Mouse (Mus musculus): ENCODE results near the gene Orc3. TPM values are rescaled to one million over a fixed set of nuclear protein-coding genes. Genes with fewer than 3 reads are reported as not detected.
A peak's percentile ranks its signal among the peaks of the same experiment; 100 is the strongest.

Orc3 gene
- total RNA-seq, 2 experiments from 2014 or later: 38.2 to 38.9 TPM

DNA sequence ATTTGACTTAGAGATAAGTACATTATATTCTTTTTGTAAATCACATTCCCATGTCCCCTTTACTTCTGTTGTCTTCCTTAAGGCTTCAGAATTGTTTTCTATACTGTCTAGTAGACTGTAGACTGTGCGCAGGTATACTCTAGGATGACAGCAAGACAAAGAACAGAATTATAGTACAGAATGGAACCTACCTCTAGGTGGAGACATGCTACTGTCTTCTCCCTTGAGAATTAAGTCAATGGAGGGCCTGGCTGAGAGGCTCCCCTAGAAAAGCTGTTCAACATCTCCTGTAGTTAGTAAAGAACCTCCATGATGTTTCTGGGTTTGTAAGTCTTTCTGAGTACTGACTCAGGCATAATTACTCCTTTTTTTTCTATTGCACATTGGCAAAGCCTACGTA, 37.7 kb downstream of the Orc3 start:
- Histone ChIP-seq H3K27ac (peak overlapping the region; percentile 56), H3K4me3 (no peak overlapping the region)
- no peak for DNase-seq
- intact Hi-C loops (cut with DNase I): no loop called here
- peak; percentile 30; the same call in 1 of the 2 replicates for TF ChIP-seq CTCF (IDR thresholded peaks at IDR 0.05)

DNA sequence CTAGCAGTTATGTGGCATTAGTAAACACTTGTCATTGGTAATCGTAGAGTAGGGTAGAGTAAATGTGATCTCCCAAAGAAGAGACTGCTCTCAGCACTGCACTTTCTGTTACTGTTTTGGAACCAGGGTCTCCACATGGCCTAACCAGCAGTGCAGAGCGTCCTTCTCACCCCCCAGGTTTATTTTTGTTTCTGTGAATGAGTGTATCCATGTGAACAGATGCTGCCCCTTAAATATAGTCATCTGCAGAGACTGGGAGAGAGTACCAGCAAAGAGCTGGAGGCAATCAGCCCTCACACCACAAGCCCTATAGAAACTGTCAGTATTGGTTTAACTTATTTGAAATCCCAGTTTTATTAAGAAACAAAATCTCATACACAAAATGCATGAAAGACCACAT, 41.9 kb downstream of the Orc3 start:
- no peak for TF ChIP-seq CTCF (IDR thresholded peaks at IDR 0.05)
- H3K27ac ChIP-seq: no peak overlapping the region
- no peak for DNase-seq
- intact Hi-C loops (cut with DNase I): loop anchor here (5.0 kb wide), 1 partner anchor 34 kb away; no protein-coding TSS in a partner anchor
- no peak overlapping the region for H3K4me3 ChIP-seq

DNA sequence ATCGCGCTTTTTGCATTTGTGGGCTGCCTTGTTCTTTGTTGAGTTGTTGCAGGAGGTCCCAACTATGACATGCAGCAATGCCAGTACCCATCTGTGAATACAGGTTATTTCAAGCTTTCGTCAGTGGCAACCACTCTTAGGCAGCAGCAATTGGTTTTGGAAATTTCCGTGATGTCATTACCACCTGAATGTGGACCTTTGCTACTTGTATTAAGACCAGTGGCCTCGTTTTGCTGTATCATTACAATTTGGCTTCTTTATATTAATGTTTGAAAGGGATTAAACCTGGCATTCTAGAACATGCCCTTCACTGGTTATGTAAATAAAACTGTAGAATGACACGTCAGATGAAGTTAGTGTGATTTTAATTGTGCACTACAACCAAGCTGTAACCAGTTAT, 48.5 kb downstream of the Orc3 start:
- H3K4me3 ChIP-seq: no peak overlapping the region
- 0 out of 2 replicates have a peak overlapping the region, but pooled peaks have one; percentile 6 for H3K27ac ChIP-seq
- TF ChIP-seq CTCF (IDR thresholded peaks at IDR 0.05): no peak
- no peak for DNase-seq
- intact Hi-C loops (cut with DNase I): no loop called here

DNA sequence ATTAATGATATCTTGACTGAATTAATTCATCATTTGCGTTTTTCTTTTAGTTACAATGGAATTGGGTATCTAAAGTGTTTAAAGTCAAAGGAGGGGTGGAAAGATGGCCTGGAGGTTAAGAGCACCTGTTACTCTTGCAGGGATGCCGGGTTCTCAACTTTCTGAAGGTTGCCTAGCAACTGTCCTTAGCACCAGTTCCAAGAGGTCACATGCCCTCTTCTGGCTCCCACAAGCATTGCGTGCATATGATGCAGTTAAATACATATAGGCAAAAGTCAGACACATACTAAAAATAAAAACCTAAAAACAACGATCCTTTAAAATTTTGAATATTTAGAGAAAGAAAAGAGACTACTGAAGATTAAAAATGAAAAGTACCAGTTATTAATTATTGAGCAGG, 53.8 kb downstream of the Orc3 start:
- DNase-seq: peak; percentile 48
- intact Hi-C loops (cut with DNase I): no loop called here
- H3K27ac ChIP-seq: peak overlapping the region; percentile 9; the same call in 1 of the 2 replicates

DNA sequence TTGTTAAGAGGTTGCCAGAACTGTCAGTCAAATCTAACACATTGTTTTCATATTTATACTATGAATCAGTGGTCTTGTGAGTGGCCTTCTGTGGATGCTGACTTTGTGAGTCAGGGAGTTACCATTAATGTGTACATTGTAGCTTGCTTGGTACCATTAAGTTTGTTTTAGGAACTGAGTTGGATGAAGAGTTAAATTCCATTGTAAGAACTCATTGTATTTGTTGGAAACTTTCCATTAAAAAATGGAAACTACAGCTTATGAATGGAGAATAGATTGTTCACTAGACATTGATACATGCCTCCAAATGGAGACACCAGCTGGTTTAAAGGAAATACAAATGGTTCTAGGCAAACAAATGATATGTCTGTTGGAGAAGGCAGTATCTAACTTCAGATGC, 58.6 kb downstream of the Orc3 start:
- H3K4me3 ChIP-seq: no peak overlapping the region; the same call in 1 of the 2 replicates
- no peak for TF ChIP-seq CTCF (IDR thresholded peaks at IDR 0.05)
- DNase-seq: no peak
- H3K27ac ChIP-seq: peak overlapping the region; percentile 65
- intact Hi-C loops (cut with DNase I): loop anchor here (10.0 kb wide), 1 partner anchor 1521 kb away; the partner anchor contains the start of gene Ube2j1

More for the DNA sequence above, 53.8 kb downstream of the Orc3 start:
- TF ChIP-seq CTCF (IDR thresholded peaks at IDR 0.05): peak; percentile 56
- H3K4me3 ChIP-seq: no peak overlapping the region

DNA sequence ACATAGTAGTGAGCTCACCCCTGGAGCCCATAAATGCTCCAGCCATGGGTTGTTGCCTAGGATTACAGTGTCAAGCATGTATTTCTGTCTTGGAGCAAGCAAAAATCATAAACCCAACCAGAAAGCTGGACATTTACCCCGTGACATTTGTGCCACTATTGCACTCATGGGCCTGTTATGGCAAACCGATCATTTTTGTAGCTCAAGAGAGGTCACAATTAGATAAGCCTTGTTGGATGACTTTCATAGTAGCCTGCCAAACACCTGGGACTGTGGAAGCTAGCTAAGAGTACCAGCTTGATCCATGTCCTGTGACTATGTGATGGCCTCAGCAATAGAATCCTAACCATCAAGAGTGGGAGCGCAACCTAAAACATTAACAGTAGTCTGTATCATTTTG, 59.1 kb downstream of the Orc3 start:
- Histone ChIP-seq H3K4me3 (no peak overlapping the region; the same call in 1 of the 2 replicates), H3K27ac (peak overlapping the region; percentile 65)
- no peak for TF ChIP-seq CTCF (IDR thresholded peaks at IDR 0.05)
- no peak for DNase-seq
- intact Hi-C loops (cut with DNase I): loop anchor here (10.0 kb wide), 1 partner anchor 1521 kb away; the partner anchor contains the start of gene Ube2j1

DNA sequence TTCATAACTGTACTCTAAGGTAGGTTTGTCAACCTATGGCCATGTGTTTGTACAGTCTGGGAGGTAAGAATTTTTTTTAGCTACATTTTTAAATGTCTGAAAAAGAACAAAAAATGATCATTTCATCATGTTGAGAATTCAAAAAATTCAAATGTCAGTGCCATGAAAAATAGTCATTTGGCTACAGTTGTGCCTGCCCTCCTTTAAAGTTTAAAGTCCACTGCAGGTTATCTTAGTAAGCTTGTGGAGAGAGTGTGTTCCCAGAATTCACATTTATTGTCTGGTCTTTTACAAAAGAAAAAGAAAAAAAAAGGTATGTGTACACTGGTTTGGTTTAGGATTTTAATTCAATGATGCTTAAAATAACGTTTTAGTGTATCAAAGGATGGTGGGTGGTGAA, 60.1 kb downstream of the Orc3 start:
- intact Hi-C loops (cut with DNase I): loop anchor here (5.0 to 10.0 kb wide), 2 partner anchors 58 to 1520 kb away; partner anchors contain the start of genes Orc3, Rars2 and Ube2j1
- no peak for TF ChIP-seq CTCF (IDR thresholded peaks at IDR 0.05)
- no peak for DNase-seq
- Histone ChIP-seq H3K4me3 (no peak overlapping the region), H3K27ac (peak overlapping the region; percentile 65; the same call in 1 of the 2 replicates)

DNA sequence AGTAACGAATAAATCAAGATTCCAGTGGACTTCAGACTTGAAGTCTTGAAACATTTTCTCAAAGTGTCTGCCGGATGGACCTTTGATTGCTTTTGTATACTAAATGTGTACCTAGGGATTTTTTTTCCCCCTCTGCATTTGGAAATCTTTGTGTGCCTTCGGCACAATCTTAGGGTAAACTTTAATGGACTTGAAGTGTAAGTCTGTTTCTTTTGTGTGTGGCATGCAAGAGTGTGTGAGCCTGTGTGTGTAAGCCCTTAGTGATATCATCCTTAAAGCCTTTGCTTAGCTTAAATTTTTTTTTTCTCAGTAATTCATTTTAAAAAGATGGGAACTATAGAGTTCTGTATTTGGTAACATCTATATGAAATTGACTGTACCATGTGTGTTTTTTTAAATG, 62.8 kb downstream of the Orc3 start:
- DNase-seq: no peak
- H3K27ac ChIP-seq: peak overlapping the region; percentile 96
- peak overlapping the region; percentile 97 for H3K4me3 ChIP-seq
- TF ChIP-seq CTCF (IDR thresholded peaks at IDR 0.05): no peak
- intact Hi-C loops (cut with DNase I): loop anchor here (5.0 to 10.0 kb wide), 2 partner anchors 60 to 1517 kb away; partner anchors contain the start of genes Orc3, Rars2 and Ube2j1

DNA sequence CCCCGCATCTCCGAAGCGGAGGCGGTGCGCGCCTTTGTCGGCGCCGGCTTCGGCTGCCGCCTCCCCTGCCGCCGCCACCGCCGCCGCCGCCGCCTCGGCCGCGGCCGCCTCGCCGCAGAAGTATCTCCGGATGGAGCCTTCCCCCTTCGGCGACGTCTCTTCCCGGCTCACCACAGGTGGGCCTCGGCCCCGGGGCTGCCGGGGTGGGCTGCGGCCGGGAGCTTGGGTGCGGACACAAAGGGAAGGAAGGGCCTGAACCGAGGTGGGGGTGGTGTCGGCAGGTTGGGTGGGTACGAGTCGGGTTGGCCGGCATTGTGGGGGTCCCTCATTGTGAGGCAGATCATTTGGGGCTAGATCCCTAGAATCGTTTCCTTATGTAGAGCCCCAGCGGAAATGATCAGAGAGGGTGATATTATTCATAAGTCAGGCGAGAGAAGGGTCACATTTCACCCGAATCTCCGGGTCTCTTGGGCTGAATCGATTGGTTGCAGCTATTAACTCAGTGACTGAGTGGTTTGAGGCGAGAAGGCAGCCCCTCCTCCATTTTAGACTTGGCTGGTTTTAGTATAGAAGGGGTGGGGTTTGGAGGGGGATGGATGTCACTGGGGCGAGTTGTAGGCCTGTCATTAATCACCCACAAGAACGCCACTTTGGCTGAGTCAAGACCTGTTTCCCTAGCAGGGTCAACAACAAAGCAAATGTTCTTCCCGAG, 63.5 kb downstream of the Orc3 start:
- peak; percentile 63 for DNase-seq
- no peak for TF ChIP-seq CTCF (IDR thresholded peaks at IDR 0.05)
- Histone ChIP-seq H3K4me3 (peak overlapping the region; percentile 97), H3K27ac (peak overlapping the region; percentile 96)
- intact Hi-C loops (cut with DNase I): loop anchor here (5.0 to 10.0 kb wide), 2 partner anchors 61 to 1516 kb away; partner anchors contain the start of genes Orc3, Rars2 and Ube2j1

DNA sequence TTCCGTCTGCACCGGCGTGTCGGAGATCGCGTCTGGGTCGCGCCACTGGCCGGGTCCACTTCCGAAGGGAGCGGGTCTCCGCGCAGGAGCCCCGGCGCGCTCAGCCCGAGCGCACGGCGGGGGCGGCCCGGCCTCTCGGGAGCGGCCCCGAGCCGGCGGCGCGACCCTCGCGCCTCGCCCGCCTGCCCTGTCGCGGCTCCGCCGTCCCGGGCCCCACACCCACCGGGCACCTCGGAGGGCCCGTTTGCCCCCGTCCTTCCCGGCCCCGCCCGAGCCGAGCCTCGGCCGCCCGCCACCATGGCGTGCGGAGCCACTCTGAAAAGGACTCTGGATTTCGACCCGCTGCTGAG, 64.0 kb downstream of the Orc3 start, which contains the start of gene Akirin2:
Akirin2 (plus strand) TSS at position 190 of the 350 bp plus-strand sequence.
- H3K27ac ChIP-seq: peak within 1 kb of the TSS; percentile 96
- peak; percentile 61 for DNase-seq
- TF ChIP-seq CTCF (IDR thresholded peaks at IDR 0.05): no peak
- H3K4me3 ChIP-seq: peak within 1 kb of the TSS; percentile 97
- intact Hi-C loops (cut with DNase I): loop anchor here (5.0 to 10.0 kb wide), 2 partner anchors 62 to 1516 kb away; partner anchors contain the start of genes Orc3, Rars2 and Ube2j1

DNA sequence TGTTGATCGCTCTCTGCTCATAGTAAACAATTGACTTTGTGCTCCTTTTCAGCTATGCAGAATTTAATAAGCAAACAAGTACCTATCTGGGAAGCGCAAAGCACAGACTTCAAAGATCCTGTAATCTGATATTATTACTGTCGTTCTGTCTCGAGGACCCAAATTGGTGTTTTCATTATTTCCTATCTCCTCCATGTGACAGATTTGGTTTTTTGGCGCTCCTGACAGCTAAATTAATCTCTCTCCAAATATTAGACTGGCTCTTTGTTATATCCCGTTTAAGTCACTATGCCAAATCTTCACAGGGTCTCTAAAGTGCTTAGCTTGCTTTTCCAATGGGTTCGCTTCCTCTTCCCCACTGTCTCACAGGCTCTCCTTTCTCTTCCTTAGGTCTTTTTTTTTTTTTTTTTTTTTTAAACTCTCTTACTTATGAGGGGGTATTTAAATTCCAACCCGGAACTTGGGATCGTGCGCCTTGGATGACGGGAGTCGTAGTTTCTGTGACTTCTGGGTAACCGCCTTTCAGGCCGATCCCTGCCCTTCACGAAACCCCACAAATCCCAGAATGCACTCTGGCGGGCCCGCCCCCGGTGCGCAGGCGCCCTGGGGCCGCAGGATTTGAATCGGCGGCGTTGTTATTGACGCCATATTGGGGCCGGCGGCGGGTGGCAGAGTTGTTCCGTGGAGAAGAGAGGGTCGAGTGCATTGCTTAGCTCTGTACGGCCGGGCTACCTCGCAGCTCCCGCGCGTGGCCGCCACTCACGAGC, 64.6 kb downstream of the Orc3 start:
- Histone ChIP-seq H3K27ac (peak overlapping the region; percentile 96), H3K4me3 (peak overlapping the region; percentile 97)
- no peak for TF ChIP-seq CTCF (IDR thresholded peaks at IDR 0.05)
- DNase-seq: peak; percentile 97
- intact Hi-C loops (cut with DNase I): loop anchor here (5.0 to 10.0 kb wide), 2 partner anchors 62 to 1515 kb away; partner anchors contain the start of genes Orc3, Rars2 and Ube2j1

DNA sequence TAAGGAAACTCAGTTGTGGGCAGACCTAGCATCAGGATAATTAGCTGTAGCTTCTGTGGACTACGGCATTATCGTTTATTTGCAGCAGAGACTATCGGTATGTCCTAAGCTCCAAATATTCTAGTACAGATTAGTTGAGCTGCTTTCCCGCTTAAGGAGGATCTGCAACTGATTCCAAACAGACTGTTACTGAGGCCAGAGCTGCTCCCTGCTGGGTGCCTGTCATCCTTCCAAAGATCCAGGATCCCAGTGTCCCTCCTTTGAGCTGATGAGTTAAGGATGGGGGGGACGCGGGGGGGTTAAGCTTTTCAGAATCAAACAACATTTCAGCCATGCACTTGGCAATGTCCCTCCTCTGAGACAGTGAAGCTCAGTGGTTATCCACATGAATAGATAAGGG, 84.8 kb downstream of the Orc3 start:
- Histone ChIP-seq H3K27ac (no peak overlapping the region), H3K4me3 (no peak overlapping the region)
- intact Hi-C loops (cut with DNase I): no loop called here
- no peak for DNase-seq
- no peak for TF ChIP-seq CTCF (IDR thresholded peaks at IDR 0.05)
